Mouse (Mus musculus) ES-E14 (cell line): ENCODE measurements at regions not wholly inside any gene's neighbourhood (a gene's known extent, or its start where the extent isn't known, plus 50 kb on each side); places are given as distances from the start of the nearest gene placed in this dataset.

ENCODE experiments used
- DNase-seq: peaks from one replicate; pipeline ENCODE4 v3.0.0-alpha.2; 2013; ENCODE audit warnings: low read depth, low spot score
- H3K27ac ChIP-seq: 2 replicates; pipeline ENCODE4 v1.5.1; 2012; ENCODE audit warnings: low read depth, mild to moderate bottlenecking, low read length, moderate library complexity, mixed read lengths; ENCODE audit not compliant: poor library complexity, insufficient read depth, severe bottlenecking
- H3K36me3 ChIP-seq: 2 replicates; pipeline ENCODE4 v1.6.1; 2012; ENCODE audit warnings: mild to moderate bottlenecking, low read length, moderate library complexity, mixed read lengths; ENCODE audit not compliant: control insufficient read depth, poor library complexity, insufficient read depth, severe bottlenecking
- H3K4me1 ChIP-seq, 2 experiments: fragments of 150-350 bp in 1 of 2; sonication (generic) in 1 of 2; 2 replicates each; pipeline ENCODE4 v1.6.1; 2012; ENCODE audit warnings: low read length in 2 of 2, mild to moderate bottlenecking in 1 of 2, mixed read lengths in 1 of 2; ENCODE audit not compliant: control insufficient read depth in 2 of 2, insufficient read depth in 2 of 2, poor library complexity in 1 of 2
- H3K4me3 ChIP-seq, 2 experiments: fragments of 150-350 bp in 1 of 2; sonication (generic) in 1 of 2; 2 replicates each; pipeline ENCODE4 v1.5.1; 2012; ENCODE audit warnings: low read length in 2 of 2, low read depth in 1 of 2, mild to moderate bottlenecking in 1 of 2, mixed read lengths in 1 of 2; ENCODE audit not compliant: insufficient read depth in 1 of 2, poor library complexity in 1 of 2, severe bottlenecking in 1 of 2
- H3K9ac ChIP-seq: 2 replicates; pipeline ENCODE4 v1.6.1; 2012; ENCODE audit warnings: low read depth, mild to moderate bottlenecking, low read length, mixed read lengths; ENCODE audit not compliant: poor library complexity, insufficient read depth, severe bottlenecking
- H3K9me3 ChIP-seq: fragments of 150-350 bp; sonication (generic); 2 replicates; pipeline ENCODE4 v1.6.1; 2012; ENCODE audit warnings: low read depth, mild to moderate bottlenecking, low read length; ENCODE audit not compliant: control insufficient read depth, insufficient read depth
- CHD2 ChIP-seq: IDR thresholded peaks from 2 replicates; pipeline ENCODE4 v1.6.1; 2014; ENCODE audit warnings: mild to moderate bottlenecking, low read depth, low read length, inconsistent platforms
- HCFC1 ChIP-seq: IDR thresholded peaks from 2 replicates; pipeline ENCODE4 v1.6.1; 2012; ENCODE audit warnings: low read length, inconsistent platforms, borderline replicate concordance; ENCODE audit not compliant: insufficient read depth
- MAFK ChIP-seq: IDR thresholded peaks from 2 replicates; pipeline ENCODE4 v1.6.1; 2014; ENCODE audit warnings: mild to moderate bottlenecking, low read depth, low read length, inconsistent platforms; ENCODE audit not compliant: insufficient read depth
- ZC3H11A ChIP-seq: IDR thresholded peaks from 2 replicates; pipeline ENCODE4 v1.6.1; 2012; ENCODE audit warnings: low read depth, mild to moderate bottlenecking, inconsistent platforms, low read length, borderline replicate concordance
- ZNF384 ChIP-seq: IDR thresholded peaks from 2 replicates; pipeline ENCODE4 v1.6.1; 2012; ENCODE audit warnings: low read depth, low read length, inconsistent platforms
- in situ Hi-C, 2 experiments: fragments of 600-800 bp; cut with MboI; formaldehyde crosslinking; loops; one replicate each; pipeline ENCODE4 v1.15.1; 2025; ENCODE audit warnings: low sequenced_read_pairs in 2 of 2, inconsistent platforms in 1 of 2; ENCODE audit not compliant: unreplicated experiment in 2 of 2

- in situ Hi-C loops: loop anchor here in 1 of 2 experiments (25.0 kb wide), 1 partner anchor 248 kb away; no protein-coding TSS in a partner anchor
Measured at GRCm38 (mm10) chr8:112309816-112310215, 260.0 kb upstream of the Cntnap4 start.

GRCm38 (mm10) chr8:112308354-112308753 lies 261.5 kb upstream of the Cntnap4 start:
- Histone ChIP-seq H3K27ac (no peak overlapping the region), H3K36me3 (no peaks in the 10 kb centered on the region), H3K4me1 (no peaks in the 10 kb centered on the region), H3K9ac (no peak overlapping the region), H3K9me3 (no peaks in the 10 kb centered on the region), H3K4me3 (no peak overlapping the region)
- in situ Hi-C loops: loop anchor here in 1 of 2 experiments (25.0 kb wide), 1 partner anchor 246 kb away; no protein-coding TSS in a partner anchor
- no peak for DNase-seq
- TF ChIP-seq CHD2: no peak
- TF ChIP-seq ZC3H11A: no peak
- no peak for TF ChIP-seq HCFC1

More at GRCm38 (mm10) chr8:112309816-112310215, 260.0 kb upstream of the Cntnap4 start:
- no peak for DNase-seq
- TF ChIP-seq HCFC1 (no peak), ZC3H11A (no peak), CHD2 (no peak), MAFK (no peak), ZNF384 (no peak)
- H3K36me3 ChIP-seq: no peaks in the 10 kb centered on the region
- no peaks in the 10 kb centered on the region for H3K4me1 ChIP-seq
- H3K4me3 ChIP-seq: no peak overlapping the region
- H3K27ac ChIP-seq: no peak overlapping the region
- no peaks in the 10 kb centered on the region for H3K9me3 ChIP-seq
- H3K9ac ChIP-seq: no peak overlapping the region

- Histone ChIP-seq H3K9ac (no peak overlapping the region), H3K9me3 (no peaks in the 10 kb centered on the region), H3K4me3 (no peak overlapping the region), H3K27ac (no peak overlapping the region), H3K4me1 (no peaks in the 10 kb centered on the region), H3K36me3 (no peaks in the 10 kb centered on the region)
- TF ChIP-seq HCFC1 (no peak), ZC3H11A (no peak), ZNF384 (no peak), MAFK (no peak)
- no peak for DNase-seq
- in situ Hi-C loops: no loop called here
Measured at GRCm38 (mm10) chr8:112297021-112297420, 272.8 kb upstream of the Cntnap4 start.

GRCm38 (mm10) chr8:112283316-112283715 lies 268.5 kb upstream of the Gm6793 start:
- H3K4me3 ChIP-seq: no peak overlapping the region
- H3K4me1 ChIP-seq: no peaks in the 10 kb centered on the region
- DNase-seq: no peak
- H3K9me3 ChIP-seq: no peaks in the 10 kb centered on the region
- TF ChIP-seq ZNF384 (no peak), MAFK (no peak), HCFC1 (no peak), ZC3H11A (no peak), CHD2 (no peak)
- in situ Hi-C loops: no loop called here
- no peaks in the 10 kb centered on the region for H3K36me3 ChIP-seq
- H3K27ac ChIP-seq: no peak overlapping the region
- H3K9ac ChIP-seq: no peak overlapping the region

- TF ChIP-seq HCFC1 (no peak), MAFK (no peak), CHD2 (no peak), ZC3H11A (no peak), ZNF384 (no peak)
- H3K36me3 ChIP-seq: no peaks in the 10 kb centered on the region
- no peak for DNase-seq
- H3K4me3 ChIP-seq: no peak overlapping the region
- in situ Hi-C loops: no loop called here
- no peak overlapping the region for H3K27ac ChIP-seq
- H3K9me3 ChIP-seq: no peaks in the 10 kb centered on the region
- H3K4me1 ChIP-seq: no peaks in the 10 kb centered on the region
- H3K9ac ChIP-seq: no peak overlapping the region
Measured at GRCm38 (mm10) chr8:112269598-112269997, 254.8 kb upstream of the Gm6793 start.
